Mouse (Mus musculus) hindbrain, embryonic 10.5 days (tissue): ENCODE data around the gene Map3k15. TPM values are rescaled to one million over a fixed set of nuclear protein-coding genes. Genes with fewer than 3 reads are reported as not detected.

ENCODE experiments used
- DNase-seq: peaks from one replicate; pipeline ENCODE4 v3.0.0-alpha.2; 2017; ENCODE audit warnings: low spot score
- H3K27ac ChIP-seq: fragments of 300-500 bp; sonication (generic); 2 replicates; pipeline ENCODE4 v1.5.1; 2016; ENCODE audit warnings: mild to moderate bottlenecking, moderate library complexity
- H3K27me3 ChIP-seq: fragments of 300-500 bp; sonication (generic); 2 replicates; pipeline ENCODE4 v1.6.1; 2016; ENCODE audit warnings: mild to moderate bottlenecking; ENCODE audit not compliant: poor library complexity, insufficient read depth, severe bottlenecking
- H3K36me3 ChIP-seq: fragments of 300-500 bp; sonication (generic); 2 replicates; pipeline ENCODE4 v1.6.1; 2016; ENCODE audit warnings: mild to moderate bottlenecking, moderate library complexity
- H3K4me1 ChIP-seq: fragments of 300-500 bp; sonication (generic); replicated peaks from 2 replicates; pipeline ENCODE4 v1.6.1; 2016; ENCODE audit warnings: mild to moderate bottlenecking
- H3K4me3 ChIP-seq: fragments of 300-500 bp; sonication (generic); 2 replicates; pipeline ENCODE4 v1.5.1; 2016; ENCODE audit warnings: mild to moderate bottlenecking, moderate library complexity
- H3K9me3 ChIP-seq: fragments of 300-500 bp; sonication (generic); 2 replicates; pipeline ENCODE4 v1.6.1; 2016; ENCODE audit warnings: mild to moderate bottlenecking, moderate library complexity
- WGBS: fragments of 180-500 bp; shearing (Covaris S2); methylation state at CpG from one replicate; pipeline ENCODE4 v1.1.7; 2016; 5-methylcytosine and 5-hydroxymethylcytosine counted together
- polyA plus RNA-seq: library from polyadenylated mRNA; unstranded; fragments of >200 nt; fragmentation: Nextera tagmentation; extraction: Ambion mirVana; gene quantifications from 2 replicates; pipeline ENCODE4 v1.2.1, GENCODE M21; 2016

Map3k15 gene
- polyA plus RNA-seq, 1 experiment from 2014 or later, result 0.27 TPM

DNA sequence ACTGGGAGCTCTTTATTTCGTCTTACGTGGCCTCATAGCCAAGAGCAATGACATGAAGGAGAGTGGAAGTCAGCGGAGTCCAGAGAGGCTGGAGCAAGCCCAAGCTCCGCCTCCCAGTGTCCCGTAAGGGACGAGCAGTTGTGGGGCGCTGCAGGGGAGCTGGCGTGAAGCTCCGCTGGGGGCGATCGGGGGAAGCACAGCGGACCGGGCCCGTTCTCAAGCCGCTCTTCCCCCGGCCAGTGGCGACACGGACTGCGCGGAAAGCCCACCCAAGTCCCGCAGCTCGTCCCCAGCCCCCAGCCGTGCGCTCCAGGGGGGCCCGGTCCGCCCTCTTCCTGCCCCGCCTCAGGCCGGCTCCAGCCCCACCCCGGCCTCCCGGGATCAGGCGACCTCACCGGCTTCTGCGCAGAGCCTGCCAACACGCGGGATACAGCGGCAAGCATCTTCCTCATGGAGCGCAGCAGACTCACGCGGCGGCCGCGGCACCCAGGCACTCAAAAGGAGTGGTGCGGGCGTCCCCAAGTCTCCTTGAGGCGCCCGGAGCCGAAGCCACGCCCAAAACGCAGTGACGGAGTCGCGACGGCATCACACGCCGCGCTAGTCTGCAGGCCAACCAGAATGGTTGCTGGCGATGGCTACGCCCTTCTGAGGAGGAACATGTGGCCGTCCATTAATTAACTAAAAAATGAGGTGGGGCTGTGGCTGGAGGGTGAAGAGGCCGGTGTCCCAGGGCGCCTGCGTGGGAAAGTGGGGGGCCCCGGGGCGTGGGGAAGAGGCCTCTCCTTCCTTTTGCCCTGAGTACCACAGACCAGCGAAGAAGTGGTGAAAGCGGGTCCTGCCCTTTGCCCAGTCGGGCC lies 149.9 kb downstream of the Map3k15 start, which contains the start of gene Pdha1:
Pdha1 (minus strand) TSS at position 553 of the 857 bp plus-strand sequence.
- Histone ChIP-seq H3K27ac (peak within 1 kb of the TSS; percentile 90), H3K4me1 (peaks cover 27% of the 10 kb centered on the region; the same call in 1 of the 2 replicates), H3K4me3 (peak within 1 kb of the TSS; percentile 72), H3K36me3 (no peaks in the 10 kb centered on the region), H3K27me3 (peaks cover 27% of the 10 kb centered on the region), H3K9me3 (no peaks in the 10 kb centered on the region)
- DNase-seq, result peak; percentile 86
- 14% methylated on average over 65 of the region's 67 CpGs for WGBS

- no peaks in the 10 kb centered on the region for H3K27me3 ChIP-seq
- DNase-seq, result no peak
- no peak overlapping the region for H3K27ac ChIP-seq
- H3K36me3 ChIP-seq, result no peaks in the 10 kb centered on the region
- H3K4me1 ChIP-seq, result no peaks in the 10 kb centered on the region
- WGBS, result 89% methylated on average over 4 of the region's 4 CpGs
- no peak overlapping the region for H3K4me3 ChIP-seq
- H3K9me3 ChIP-seq, result no peaks in the 10 kb centered on the region
Measured at GRCm38 (mm10) chrX:160146806-160147205, 158.6 kb downstream of the Map3k15 start.

DNA sequence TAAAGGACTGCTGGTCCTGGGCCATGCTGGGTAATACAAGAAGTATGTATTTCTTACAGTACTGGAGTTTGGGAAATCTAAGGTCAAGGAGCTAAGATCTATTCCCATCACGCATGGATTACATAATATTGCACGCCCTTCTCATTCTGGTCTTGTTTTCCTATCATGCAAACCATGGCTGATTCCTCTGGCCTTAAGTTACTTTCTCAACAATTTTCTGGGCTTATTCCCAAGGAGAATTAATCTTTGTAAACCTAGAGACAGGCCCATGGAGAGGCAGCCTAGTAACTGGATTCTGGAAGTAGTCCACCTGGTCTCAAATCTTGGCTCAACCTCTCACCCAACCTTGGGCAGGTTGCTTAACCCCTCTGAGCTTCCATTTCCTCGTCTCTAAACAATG lies 159.2 kb downstream of the Map3k15 start:
- WGBS, result 92% methylated on average over 3 of the region's 3 CpGs
- H3K36me3 ChIP-seq, result no peaks in the 10 kb centered on the region
- no peaks in the 10 kb centered on the region for H3K9me3 ChIP-seq
- H3K4me1 ChIP-seq, result no peaks in the 10 kb centered on the region
- no peak for DNase-seq
- H3K27me3 ChIP-seq, result peaks cover 3% of the 10 kb centered on the region; the same call in 1 of the 2 replicates
- no peak overlapping the region for H3K27ac ChIP-seq
- H3K4me3 ChIP-seq, result no peak overlapping the region

DNA sequence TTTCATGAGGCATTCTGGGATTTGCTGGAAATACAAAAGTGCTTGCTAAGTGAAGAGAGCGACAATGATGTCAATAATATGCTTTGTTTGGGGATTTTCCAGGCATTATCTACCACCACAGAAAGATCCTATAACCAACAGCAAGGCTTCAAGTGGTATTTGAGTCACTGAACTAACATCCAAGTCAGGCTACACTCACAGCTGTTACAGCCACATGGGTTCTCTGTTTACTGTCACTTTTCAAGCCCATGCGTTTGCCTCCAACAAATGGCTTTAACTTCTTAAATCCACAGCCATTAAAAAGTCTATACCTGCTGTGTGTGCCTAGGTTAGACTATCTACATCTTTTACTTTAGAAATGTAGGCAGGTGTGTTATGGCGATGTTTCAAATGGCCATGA lies 160.6 kb downstream of the Map3k15 start:
- Histone ChIP-seq H3K9me3 (no peaks in the 10 kb centered on the region), H3K4me1 (no peaks in the 10 kb centered on the region), H3K4me3 (no peak overlapping the region), H3K36me3 (no peaks in the 10 kb centered on the region), H3K27me3 (peaks cover 4% of the 10 kb centered on the region; the same call in 1 of the 2 replicates), H3K27ac (no peak overlapping the region)
- WGBS, result 91% methylated on average over 3 of the region's 3 CpGs
- DNase-seq, result no peak

GRCm38 (mm10) chrX:160153147-160153815 lies 165.0 kb downstream of the Map3k15 start:
- DNase-seq, result no peak

GRCm38 (mm10) chrX:160164259-160164658 lies 176.0 kb downstream of the Map3k15 start:
- no peak overlapping the region for H3K27ac ChIP-seq
- H3K27me3 ChIP-seq, result peaks cover 6% of the 10 kb centered on the region; the same call in 1 of the 2 replicates
- peaks cover 6% of the 10 kb centered on the region for H3K4me1 ChIP-seq
- H3K4me3 ChIP-seq, result no peak overlapping the region
- H3K9me3 ChIP-seq, result no peaks in the 10 kb centered on the region
- H3K36me3 ChIP-seq, result no peaks in the 10 kb centered on the region
- no peak for DNase-seq
- 88% methylated on average over 3 of the region's 3 CpGs for WGBS

More at GRCm38 (mm10) chrX:160153147-160153815, 165.0 kb downstream of the Map3k15 start:
- Histone ChIP-seq H3K36me3 (no peaks in the 10 kb centered on the region), H3K9me3 (no peaks in the 10 kb centered on the region), H3K27me3 (peaks cover 4% of the 10 kb centered on the region; the same call in 1 of the 2 replicates), H3K4me3 (no peak overlapping the region), H3K27ac (no peak overlapping the region), H3K4me1 (no peaks in the 10 kb centered on the region)
- 62% methylated on average over 4 of the region's 4 CpGs for WGBS

GRCm38 (mm10) chrX:160166246-160166985 lies 178.2 kb downstream of the Map3k15 start:
- Histone ChIP-seq H3K9me3 (no peaks in the 10 kb centered on the region), H3K27me3 (peaks cover 6% of the 10 kb centered on the region; the same call in 1 of the 2 replicates), H3K4me3 (no peak overlapping the region), H3K36me3 (no peaks in the 10 kb centered on the region), H3K27ac (no peak overlapping the region), H3K4me1 (peaks cover 6% of the 10 kb centered on the region)
- peak; percentile 2 for DNase-seq
- 29% methylated on average over 6 of the region's 6 CpGs for WGBS

GRCm38 (mm10) chrX:160170150-160170549 lies 181.9 kb downstream of the Map3k15 start:
- Histone ChIP-seq H3K4me3 (no peak overlapping the region), H3K27ac (no peak overlapping the region), H3K36me3 (no peaks in the 10 kb centered on the region), H3K4me1 (peaks cover 6% of the 10 kb centered on the region), H3K9me3 (no peaks in the 10 kb centered on the region), H3K27me3 (0 out of 2 replicates have a peak, but pooled peaks cover 8% of the 10 kb centered on the region)
- 15% methylated on average over 3 of the region's 3 CpGs for WGBS
- DNase-seq, result peak; percentile 67

Other genes with a start within 250 kb of the Map3k15 start
- 86.0 and 97.5 TPM in 2 replicates for gene Pdha1, start 150.0 kb downstream of the Map3k15 start, polyA plus RNA-seq